Mouse (Mus musculus): ENCODE data around the gene Dmd.

- TF ChIP-seq CTCF (IDR thresholded peaks at IDR 0.05; ENCODE audit: low read depth) (0 out of 2 replicates have a peak, but pooled peaks have one; percentile 6), EP300 (IDR thresholded peaks at IDR 0.05; ENCODE audit: low read depth) (no peak)
Measured at GRCm38 (mm10) chrX:85137293-85137692, 2188.6 kb downstream of the Dmd start.
